Mouse (Mus musculus): ENCODE measurements around the gene Cdkn2c. TPM values are rescaled to one million over a fixed set of nuclear protein-coding genes. Genes with fewer than 3 reads are reported as not detected.

Cdkn2c gene
- total RNA-seq (2012; rRNA removed) (15.0 and 16.1 TPM in 2 replicates), total RNA-seq (2014; rRNA removed) (12.8 and 14.1 TPM in 2 replicates), polyA plus RNA-seq (2012; ENCODE audit: insufficient read length, low read depth) (6.8 and 7.1 TPM in 2 replicates)

DNA sequence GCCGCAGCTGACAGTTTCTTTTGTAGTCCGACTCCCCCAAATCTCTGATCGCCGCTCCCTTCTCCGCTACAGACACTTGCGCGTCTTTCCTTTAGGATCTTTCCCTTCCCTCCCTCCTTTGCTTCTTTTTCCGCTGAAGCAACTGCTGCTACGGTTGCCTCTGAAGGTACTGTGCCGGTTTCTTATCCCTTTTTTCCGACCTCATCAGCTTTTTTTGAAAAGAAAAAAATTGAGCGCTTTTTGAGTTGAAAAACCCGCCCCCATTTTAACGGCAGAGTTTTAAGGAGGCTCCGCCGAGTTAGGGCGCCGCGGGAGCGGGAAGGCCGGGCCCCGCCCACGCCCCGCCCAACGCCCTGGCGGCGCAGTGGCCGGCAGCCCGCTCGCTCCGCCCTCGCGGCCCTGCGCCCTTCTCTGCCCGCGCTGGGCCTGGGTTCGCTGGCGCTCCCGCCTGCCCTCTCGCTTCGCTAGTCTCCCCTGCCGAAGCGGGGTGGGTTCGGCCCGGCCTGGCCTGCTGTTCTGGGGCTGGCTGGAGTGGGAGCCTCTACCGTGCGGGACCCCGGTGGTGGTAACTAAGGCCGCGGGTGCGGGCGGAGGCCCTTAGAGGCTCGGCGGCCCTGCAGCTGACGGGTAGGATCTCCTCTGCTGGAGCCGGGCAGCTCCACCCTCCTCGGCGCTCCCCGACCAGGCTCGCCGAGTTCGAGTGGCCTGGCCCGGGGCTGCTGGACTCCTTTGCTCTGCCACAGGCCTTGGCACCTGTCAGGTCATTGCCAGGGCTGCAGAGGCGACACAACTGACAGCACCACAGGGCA, at the start of gene Cdkn2c:
Gene Cdkn2c (minus strand): TSS at position 729 of the 809 bp plus-strand sequence.
- no peaks in the 10 kb centered on the region for H3K36me3 ChIP-seq (replicated peaks in 1 of 2; ENCODE audit: control insufficient read depth in 1 of 2, insufficient read depth in 1 of 2, low read length in 1 of 2)
- peak; percentile 82 for DNase-seq (ENCODE audit: extremely low read depth)
- H3K4me3 ChIP-seq (replicated peaks in 1 of 3; ENCODE audit: low read depth in 2 of 3, low read length in 2 of 3, poor library complexity in 1 of 3), result peak within 1 kb of the TSS; percentile 76 to 90 (median 83)
- no peaks in the 10 kb centered on the region for H3K9me3 ChIP-seq (replicated peaks; ENCODE audit: low read length)
- H3K79me2 ChIP-seq (replicated peaks; ENCODE audit: control insufficient read depth, extremely low read depth, insufficient read depth, poor library complexity, severe bottlenecking), result peaks cover 18% of the 10 kb centered on the region
- H3K9ac ChIP-seq (ENCODE audit: insufficient read depth, low read depth), result peak within 1 kb of the TSS; percentile 89
- peak within 1 kb of the TSS; percentile 84 for H3K27ac ChIP-seq (ENCODE audit: insufficient read depth, low read depth)
- H3K4me2 ChIP-seq (ENCODE audit: insufficient read depth, low read depth, poor library complexity, severe bottlenecking), result peak within 1 kb of the TSS; percentile 74
- TF ChIP-seq MAFK (IDR thresholded peaks at IDR 0.05; ENCODE audit: insufficient replicate concordance, low read length) (peak; percentile 65; the same call in 1 of the 2 replicates), UBTF (IDR thresholded peaks at IDR 0.05; ENCODE audit: low read depth, low read length) (peak; percentile 99), SIN3A (IDR thresholded peaks at IDR 0.05; ENCODE audit: low read length) (peak; percentile 85), NRF1 (IDR thresholded peaks at IDR 0.05; ENCODE audit: low read depth, low read length) (peak; percentile 53; the same call in 1 of the 2 replicates), BHLHE40 (IDR thresholded peaks at IDR 0.05; ENCODE audit: low read depth, low read length) (no peak), E2F4 (IDR thresholded peaks at IDR 0.05; ENCODE audit: insufficient replicate concordance, low read depth, low read length) (peak; percentile 87; the same call in 1 of the 2 replicates), POLR2AphosphoS2 (IDR thresholded peaks at IDR 0.05; ENCODE audit: low read depth, low read length) (0 out of 2 replicates have a peak, but pooled peaks have one; percentile 13), ETS1 (conservative IDR thresholded peaks at IDR 0.05; ENCODE audit: low read depth, low read length) (0 out of 2 replicates have a peak, but pooled peaks have one; percentile 4), MAZ (IDR thresholded peaks at IDR 0.05; ENCODE audit: low read depth, low read length) (no peak), ZNF384 (IDR thresholded peaks at IDR 0.05; ENCODE audit: low read depth, low read length) (peak; percentile 92), ZMIZ1 (IDR thresholded peaks at IDR 0.05; ENCODE audit: low read depth, low read length) (peak; percentile 69), POLR2A (IDR thresholded peaks at IDR 0.05; ENCODE audit: low read depth, low read length) (peak; percentile 86), NELFE (IDR thresholded peaks at IDR 0.05; ENCODE audit: low read depth, low read length) (peak; percentile 71), TCF12 (IDR thresholded peaks at IDR 0.05; ENCODE audit: low read depth, low read length) (0 out of 2 replicates have a peak, but pooled peaks have one; percentile 24), CHD1 (IDR thresholded peaks at IDR 0.05; ENCODE audit: low read depth, low read length) (0 out of 2 replicates have a peak, but pooled peaks have one; percentile 63), MXI1 (IDR thresholded peaks at IDR 0.05; ENCODE audit: low read depth, low read length) (peak; percentile 36), MAX (IDR thresholded peaks at IDR 0.05; ENCODE audit: low read length) (no peak), MEF2A (IDR thresholded peaks at IDR 0.05; ENCODE audit: borderline replicate concordance, low read depth, low read length) (no peak)
- H3K4me1 ChIP-seq (ENCODE audit: control insufficient read depth in 1 of 2, insufficient read depth in 2 of 2), result peaks cover 0 to 13% of the 10 kb centered on the region in 2 experiments; a peak in 2 of 4 replicates
- in situ Hi-C loops (cut with MboI; ENCODE audit: low pct_ligation_motif_present, low pct_unique_long_range_greater_than_20kb, low sequenced_read_pairs), result loop anchor here (10.0 kb wide), 1 partner anchor 162 kb away; no protein-coding TSS in a partner anchor
- dilution Hi-C loops (cut with MboI; ENCODE audit: extremely low pct_ligation_motif_present, extremely low pct_unique_long_range_greater_than_20kb, low sequenced_read_pairs), result no loop called here
- no peaks in the 10 kb centered on the region for H3K27me3 ChIP-seq (replicated peaks)
